Mouse (Mus musculus) bone marrow, adult 2 months (tissue): ENCODE measurements around the gene Olfr1238. TPM values are rescaled to one million over a fixed set of nuclear protein-coding genes. Genes with fewer than 3 reads are reported as not detected.

Source experiments
- H3K27ac ChIP-seq: fragments of 200-500 bp; 2 replicates; pipeline ENCODE4 v1.5.1; 2012; ENCODE audit warnings: low read depth, mild to moderate bottlenecking, control low read depth, inconsistent platforms, low read length; ENCODE audit not compliant: control insufficient read depth, poor library complexity, insufficient read depth
- H3K4me1 ChIP-seq: fragments of 200-500 bp; 2 replicates; pipeline ENCODE4 v1.6.1; 2011; ENCODE audit warnings: low read length; ENCODE audit not compliant: control insufficient read depth, insufficient read depth
- H3K4me3 ChIP-seq: fragments of 200-500 bp; replicated peaks from 2 replicates; pipeline ENCODE3; 2011; ENCODE audit warnings: mild to moderate bottlenecking, low read depth, low read length, control low read depth; ENCODE audit not compliant: control insufficient read depth
- CTCF ChIP-seq: fragments of 200-500 bp; IDR thresholded peaks from 2 replicates; pipeline ENCODE4 v1.5.1; 2011; ENCODE audit warnings: low read length, control low read depth; ENCODE audit not compliant: control insufficient read depth, insufficient read depth
- POLR2A ChIP-seq: fragments of 200-500 bp; IDR thresholded peaks from 2 replicates; pipeline ENCODE4 v1.6.1; 2011; ENCODE audit warnings: low read depth, mild to moderate bottlenecking, control low read depth, low read length, borderline replicate concordance; ENCODE audit not compliant: control insufficient read depth
- WGBS: fragments of 180-500 bp; shearing (Covaris S2); methylation state at CpG from one replicate; pipeline ENCODE4 v1.1.7; 2018; 5-methylcytosine and 5-hydroxymethylcytosine counted together
- polyA plus RNA-seq: library from polyadenylated mRNA; stranded (reverse); fragments of >200 nt; gene quantifications from 2 replicates; pipeline ENCODE4 v1.2.4, GENCODE M21; 2011; ENCODE audit warnings: low replicate concordance; ENCODE audit not compliant: missing spikeins, insufficient read depth, insufficient read length

Olfr1238 gene
- not detected in 2 replicates for polyA plus RNA-seq

GRCm38 (mm10) chr2:89409576-89409975 lies at the start of gene Olfr1238:
Gene Olfr1238 (minus strand): TSS chr2:89409676.
- H3K4me3 ChIP-seq = no peak within 1 kb of the TSS
- 80% methylated on average over 2 of the region's 2 CpGs for WGBS
- no peak within 1 kb of the TSS for H3K27ac ChIP-seq
- TF ChIP-seq POLR2A (no peak), CTCF (no peak)
- H3K4me1 ChIP-seq = no peaks in the 10 kb centered on the region

- Histone ChIP-seq H3K4me3 (no peak within 1 kb of the TSS), H3K4me1 (no peaks in the 10 kb centered on the region), H3K27ac (no peak within 1 kb of the TSS)
- 74% methylated on average over 3 of the region's 3 CpGs for WGBS
- TF ChIP-seq CTCF = no peak
- TF ChIP-seq POLR2A = no peak
Observed at GRCm38 (mm10) chr2:89442900-89443299, 33.4 kb upstream of the Olfr1238 start, which contains the start of gene Olfr1240. Gene Olfr1240 (minus strand): TSS chr2:89443000.

GRCm38 (mm10) chr2:89420307-89420706 lies 10.8 kb upstream of the Olfr1238 start, which contains the start of gene Olfr1239:
Gene Olfr1239 (minus strand): TSS chr2:89420407.
- 84% methylated on average over 2 of the region's 2 CpGs for WGBS
- H3K4me1 ChIP-seq = no peaks in the 10 kb centered on the region
- no peak for TF ChIP-seq CTCF
- no peak for TF ChIP-seq POLR2A
- H3K27ac ChIP-seq = no peak within 1 kb of the TSS
- H3K4me3 ChIP-seq = no peak within 1 kb of the TSS

- TF ChIP-seq CTCF = no peak
- TF ChIP-seq POLR2A = no peak
- no peaks in the 10 kb centered on the region for H3K4me1 ChIP-seq
- H3K27ac ChIP-seq = no peak overlapping the region
- no peak overlapping the region for H3K4me3 ChIP-seq
- 68% methylated on average over 1 of the region's 1 CpGs for WGBS
Observed at GRCm38 (mm10) chr2:89414557-89414956, 5.1 kb upstream of the Olfr1238 start.

GRCm38 (mm10) chr2:89400882-89401281 lies 8.6 kb downstream of the Olfr1238 start:
- no peak overlapping the region for H3K27ac ChIP-seq
- WGBS = 90% methylated on average over 1 of the region's 1 CpGs
- TF ChIP-seq POLR2A (no peak), CTCF (no peak)
- H3K4me3 ChIP-seq = no peak overlapping the region
- H3K4me1 ChIP-seq = no peaks in the 10 kb centered on the region

GRCm38 (mm10) chr2:89364765-89365164 lies 44.7 kb downstream of the Olfr1238 start, which contains the start of gene Olfr1234:
Gene Olfr1234 (minus strand): TSS chr2:89364865.
- Histone ChIP-seq H3K4me3 (no peak within 1 kb of the TSS), H3K4me1 (no peaks in the 10 kb centered on the region), H3K27ac (no peak within 1 kb of the TSS)
- TF ChIP-seq POLR2A = no peak
- TF ChIP-seq CTCF = no peak
- WGBS = 73% methylated on average over 4 of the region's 4 CpGs

Other genes starting within 250 kb of the Olfr1238 start
- gene Olfr1224-ps1, start 245.6 kb downstream of the Olfr1238 start, polyA plus RNA-seq = not detected in 2 replicates
- not detected in 2 replicates for gene Olfr1225, start 235.0 kb downstream of the Olfr1238 start, polyA plus RNA-seq
- gene Olfr1226, start 209.6 kb downstream of the Olfr1238 start, polyA plus RNA-seq = not detected in 2 replicates
- gene Olfr1228, start 155.6 kb downstream of the Olfr1238 start, polyA plus RNA-seq = not detected in 2 replicates
- gene Olfr1229, start 121.7 kb downstream of the Olfr1238 start, polyA plus RNA-seq = not detected in 2 replicates
- gene Olfr1230, start 112.4 kb downstream of the Olfr1238 start, polyA plus RNA-seq = not detected in 2 replicates
- 0.25 TPM in 1 of 2 replicates, not detected in the other for gene Olfr1231, start 102.6 kb downstream of the Olfr1238 start, polyA plus RNA-seq
- gene Olfr1232, start 80.0 kb downstream of the Olfr1238 start, polyA plus RNA-seq = not detected in 2 replicates
- not detected in 2 replicates for gene Olfr1233, start 67.3 kb downstream of the Olfr1238 start, polyA plus RNA-seq
- not detected in 2 replicates for gene Olfr1234, start 44.8 kb downstream of the Olfr1238 start, polyA plus RNA-seq
- not detected in 2 replicates for gene Olfr1239, start 10.7 kb upstream of the Olfr1238 start, polyA plus RNA-seq
- not detected in 2 replicates for gene Olfr1240, start 33.3 kb upstream of the Olfr1238 start, polyA plus RNA-seq
- gene Olfr1241, start 77.5 kb upstream of the Olfr1238 start, polyA plus RNA-seq = not detected in 2 replicates
- not detected in 2 replicates for gene Olfr1242, start 88.7 kb upstream of the Olfr1238 start, polyA plus RNA-seq
- not detected in 2 replicates for gene Olfr1243, start 121.8 kb upstream of the Olfr1238 start, polyA plus RNA-seq
- not detected in 2 replicates for gene Olfr1245, start 168.8 kb upstream of the Olfr1238 start, polyA plus RNA-seq
- not detected in 2 replicates for gene Olfr1246, start 183.5 kb upstream of the Olfr1238 start, polyA plus RNA-seq
- not detected in 2 replicates for gene Olfr1247, start 204.5 kb upstream of the Olfr1238 start, polyA plus RNA-seq
- not detected in 2 replicates for gene Olfr1248, start 208.6 kb upstream of the Olfr1238 start, polyA plus RNA-seq
- gene Olfr1249, start 225.3 kb upstream of the Olfr1238 start, polyA plus RNA-seq = not detected in 2 replicates